Mouse (Mus musculus) bone marrow macrophage, adult 2 months (primary cell): ENCODE data around the gene Pnpo. TPM values are rescaled to one million over a fixed set of nuclear protein-coding genes. Genes with fewer than 3 reads are reported as not detected.
A peak's percentile ranks its signal among the peaks of the same experiment; 100 is the strongest.

ENCODE experiments used
- H3K27ac ChIP-seq: 2 replicates; pipeline ENCODE4 v1.5.1; 2012; ENCODE audit warnings: low read depth, low read length; ENCODE audit not compliant: insufficient read depth
- H3K4me1 ChIP-seq: 2 replicates; pipeline ENCODE4 v1.6.1; 2012; ENCODE audit warnings: low read length; ENCODE audit not compliant: control insufficient read depth, insufficient read depth
- H3K4me3 ChIP-seq: 2 replicates; pipeline ENCODE4 v1.5.1; 2012; ENCODE audit warnings: mild to moderate bottlenecking, low read length, moderate library complexity; ENCODE audit not compliant: insufficient read depth
- CTCF ChIP-seq: IDR thresholded peaks from 2 replicates; pipeline ENCODE4 v1.5.1; 2012; ENCODE audit warnings: low read depth, mild to moderate bottlenecking, low read length, moderate library complexity
- POLR2A ChIP-seq: IDR thresholded peaks from 2 replicates; pipeline ENCODE4 v1.6.1; 2012; ENCODE audit warnings: mild to moderate bottlenecking, low read depth, low read length, borderline replicate concordance
- polyA plus RNA-seq: library from polyadenylated mRNA; stranded (reverse); fragments of >200 nt; gene quantifications from 2 replicates; pipeline ENCODE4 v1.2.4, GENCODE M21; 2012; ENCODE audit not compliant: missing spikeins, insufficient read depth, insufficient read length

The Pnpo gene
- polyA plus RNA-seq, 1 experiment, result 17.5 TPM

DNA sequence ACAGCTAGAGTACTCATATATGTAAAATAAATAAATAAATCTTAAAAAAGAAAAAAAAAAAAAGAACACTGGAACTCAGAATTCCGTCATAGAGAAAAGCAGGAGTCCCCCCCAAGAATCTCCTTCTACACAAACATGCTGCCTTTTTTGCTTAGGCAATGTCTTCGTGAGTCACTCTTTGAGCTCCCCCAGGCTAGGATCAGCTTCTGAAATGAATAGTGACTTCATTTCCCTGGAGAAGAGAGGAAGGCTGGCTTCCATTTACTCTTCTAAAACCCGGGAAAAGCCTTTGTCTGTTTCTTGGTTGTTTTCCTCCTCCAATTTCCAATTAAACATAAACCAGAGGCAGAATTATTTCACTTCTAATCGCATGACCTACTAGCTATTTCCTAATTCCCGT is 29.1 kb upstream of the Pnpo start:
- H3K4me1 ChIP-seq, result peaks cover 76% of the 10 kb centered on the region
- H3K4me3 ChIP-seq, result no peak overlapping the region
- TF ChIP-seq POLR2A, result no peak
- no peak for TF ChIP-seq CTCF
- H3K27ac ChIP-seq, result peak overlapping the region; percentile 24; the same call in 1 of the 2 replicates

DNA sequence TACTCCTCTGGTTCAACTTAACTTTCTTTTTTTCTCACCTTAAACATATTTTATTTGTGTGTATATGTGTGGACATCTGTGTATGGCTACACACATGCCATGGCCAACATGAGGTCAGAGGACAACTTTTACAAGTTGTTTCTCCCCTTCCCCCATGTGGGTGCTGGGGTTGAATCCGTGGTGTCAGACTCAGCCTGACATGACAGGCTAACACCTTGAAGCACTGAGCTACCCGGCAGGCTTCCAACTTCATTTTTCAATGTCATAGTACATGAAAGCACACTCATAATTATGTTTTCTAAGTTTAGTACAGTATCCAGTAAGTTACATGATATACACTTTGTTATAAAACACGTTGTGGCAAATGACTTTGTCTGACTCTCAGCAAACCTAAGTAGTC is 26.6 kb upstream of the Pnpo start:
- no peak overlapping the region for H3K4me3 ChIP-seq
- peaks cover 74% of the 10 kb centered on the region for H3K4me1 ChIP-seq
- TF ChIP-seq CTCF (no peak), POLR2A (no peak)
- no peak overlapping the region for H3K27ac ChIP-seq

DNA sequence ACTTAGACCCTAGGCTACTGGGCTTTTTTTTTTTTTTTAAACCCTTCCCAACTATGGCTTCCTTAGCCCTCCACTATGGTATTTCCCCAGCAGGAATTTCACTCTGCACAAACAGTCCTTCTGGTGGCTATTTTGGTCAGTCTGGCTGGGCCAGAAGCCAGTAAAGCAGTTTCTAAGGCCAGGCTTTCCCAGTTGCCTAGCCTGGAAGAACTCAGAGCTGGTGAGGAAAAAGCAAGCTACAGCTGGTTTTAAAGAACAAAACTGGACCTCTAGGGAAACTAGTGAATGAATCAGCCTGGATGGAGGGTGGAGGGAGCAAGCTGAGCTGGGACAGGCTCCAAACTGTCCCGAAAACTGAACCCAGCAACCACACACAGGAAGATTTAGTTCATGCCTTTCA is 26.0 kb upstream of the Pnpo start:
- Histone ChIP-seq H3K4me1 (peaks cover 74% of the 10 kb centered on the region), H3K27ac (peak overlapping the region; percentile 26), H3K4me3 (no peak overlapping the region)
- TF ChIP-seq CTCF, result no peak
- TF ChIP-seq POLR2A, result no peak

DNA sequence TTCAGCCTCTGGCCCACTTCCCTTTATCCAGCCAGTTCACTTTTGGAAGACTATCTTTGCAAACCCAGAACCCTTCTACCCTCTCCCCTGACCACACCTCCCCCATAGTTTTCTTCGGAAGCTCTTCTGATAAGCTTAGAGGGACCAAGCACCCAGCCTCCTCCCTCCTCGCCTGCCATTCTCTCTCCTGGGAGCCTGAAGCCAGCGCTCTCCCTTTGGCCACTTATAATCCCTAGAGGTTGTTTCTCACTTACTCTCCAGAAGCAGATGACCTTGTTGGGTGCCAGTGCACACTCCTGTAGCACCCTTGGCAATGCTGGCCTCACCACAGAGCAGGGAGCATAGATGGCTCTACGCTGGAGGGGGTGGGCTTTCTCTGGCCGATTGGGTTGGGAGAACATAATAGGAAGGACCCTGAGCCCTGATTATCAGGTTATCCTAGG is 25.5 kb upstream of the Pnpo start:
- Histone ChIP-seq H3K4me3 (no peak overlapping the region), H3K4me1 (peaks cover 70% of the 10 kb centered on the region), H3K27ac (peak overlapping the region; percentile 26)
- TF ChIP-seq POLR2A, result no peak
- TF ChIP-seq CTCF, result no peak

DNA sequence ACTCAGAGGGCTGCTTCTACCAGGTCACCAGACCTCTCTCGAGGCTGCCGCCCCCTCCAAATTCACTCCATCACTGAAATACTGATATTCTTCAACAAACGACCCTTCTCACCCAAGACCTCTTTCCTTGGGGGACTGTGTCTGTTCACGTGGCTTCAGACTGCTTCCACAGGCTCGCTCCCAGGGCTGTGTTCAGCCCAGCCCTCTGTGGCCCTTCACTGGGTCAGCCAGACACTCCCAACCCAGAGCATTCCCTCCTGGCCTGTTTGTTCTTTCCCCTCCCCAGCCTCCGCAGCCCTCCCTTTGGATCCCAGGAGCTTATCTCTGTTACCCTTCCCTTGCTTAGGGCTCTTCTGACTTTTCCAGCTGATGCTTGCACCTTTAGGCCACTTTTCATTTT is 24.7 kb upstream of the Pnpo start:
- Histone ChIP-seq H3K4me3 (no peak overlapping the region), H3K4me1 (peaks cover 61% of the 10 kb centered on the region), H3K27ac (peak overlapping the region; percentile 97)
- TF ChIP-seq CTCF (no peak), POLR2A (no peak)

DNA sequence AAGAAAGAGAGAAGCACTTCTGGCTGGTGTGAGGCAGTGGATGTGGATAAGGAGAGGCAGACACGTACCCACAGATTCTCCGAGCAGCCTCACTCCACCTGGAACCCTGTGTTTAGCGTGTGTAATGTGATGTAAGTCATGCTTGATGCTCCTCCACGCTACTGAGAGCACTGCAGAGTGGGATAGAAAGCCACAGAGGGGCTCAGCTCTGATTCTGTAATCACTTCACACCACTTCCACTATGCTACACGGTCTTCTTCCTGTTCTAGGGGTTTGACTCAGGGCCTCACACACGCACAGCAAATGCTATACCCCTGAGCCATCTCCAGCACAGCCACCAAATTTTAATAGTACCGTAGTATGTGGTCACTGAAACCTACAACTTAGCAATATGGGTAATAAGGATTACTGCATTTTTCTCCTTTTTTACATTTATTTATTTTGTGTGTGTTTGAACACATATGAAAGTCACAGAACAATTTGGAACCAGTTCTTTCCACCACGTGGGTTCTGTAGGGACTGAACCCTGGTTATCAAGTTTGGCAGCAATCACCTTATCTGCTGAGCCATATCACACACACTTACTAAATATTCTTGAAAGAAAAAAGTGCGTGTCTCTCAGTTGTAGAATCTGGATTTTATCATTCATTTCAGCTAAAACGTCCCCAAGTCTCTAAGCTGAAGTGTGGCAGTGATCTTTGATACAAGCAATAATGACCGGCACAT is 23.9 kb upstream of the Pnpo start:
- Histone ChIP-seq H3K4me3 (peak overlapping the region; percentile 67), H3K4me1 (peaks cover 55% of the 10 kb centered on the region), H3K27ac (peak overlapping the region; percentile 97)
- no peak for TF ChIP-seq CTCF
- TF ChIP-seq POLR2A, result no peak

DNA sequence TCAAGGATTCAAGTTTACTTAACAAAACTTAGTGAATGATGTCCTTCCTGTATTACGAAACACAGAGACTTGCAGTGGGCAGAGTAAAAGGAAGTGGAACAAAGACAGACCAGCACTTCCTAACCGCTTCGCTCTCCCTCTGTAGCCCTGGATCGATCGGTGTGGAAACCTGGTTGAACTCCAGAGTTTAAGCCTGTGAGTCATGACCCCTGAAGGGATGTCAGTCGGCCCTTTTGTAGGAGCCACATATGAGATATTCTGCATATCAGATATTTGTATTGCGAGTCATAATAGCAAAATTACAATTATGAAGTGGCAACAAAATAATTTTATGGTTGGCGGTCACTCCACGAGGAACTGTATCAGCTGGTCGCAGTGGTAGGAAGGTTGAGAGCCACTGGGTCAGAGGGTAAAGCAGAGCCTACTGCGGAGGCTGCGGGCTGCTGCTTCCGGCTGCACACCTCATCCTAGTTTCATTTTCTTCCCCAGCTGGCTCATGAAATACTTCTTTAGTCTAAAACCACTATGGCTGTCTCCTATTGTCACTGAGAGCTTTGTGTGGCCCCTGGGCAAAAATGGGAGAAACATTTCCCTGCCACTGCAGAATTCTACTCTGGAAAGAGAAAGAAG is 23.2 kb upstream of the Pnpo start:
- Histone ChIP-seq H3K4me3 (peak overlapping the region; percentile 67), H3K27ac (peak overlapping the region; percentile 97), H3K4me1 (peaks cover 49% of the 10 kb centered on the region)
- no peak for TF ChIP-seq CTCF
- TF ChIP-seq POLR2A, result no peak

DNA sequence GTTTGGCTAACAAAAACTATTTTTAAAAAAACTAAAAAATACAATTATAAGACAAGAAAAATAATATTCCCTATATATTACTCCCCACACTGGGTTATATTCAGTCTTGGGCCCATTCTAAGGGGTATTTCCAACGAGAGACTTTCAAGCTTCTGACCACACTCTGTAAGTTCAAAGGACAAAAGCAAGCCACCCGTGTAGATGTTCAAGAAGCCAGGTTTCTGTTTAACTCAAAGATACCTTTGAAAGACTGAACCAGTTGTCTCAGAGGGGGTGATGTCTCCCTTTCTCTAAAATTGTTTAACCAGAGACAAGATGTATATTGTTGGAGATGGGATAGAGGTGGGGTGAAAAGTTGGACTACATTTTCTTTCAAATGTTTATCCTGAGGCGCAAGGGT is 22.4 kb upstream of the Pnpo start:
- no peak overlapping the region for H3K4me3 ChIP-seq
- peaks cover 42% of the 10 kb centered on the region for H3K4me1 ChIP-seq
- peak overlapping the region; percentile 76 for H3K27ac ChIP-seq
- TF ChIP-seq CTCF (no peak), POLR2A (no peak)

DNA sequence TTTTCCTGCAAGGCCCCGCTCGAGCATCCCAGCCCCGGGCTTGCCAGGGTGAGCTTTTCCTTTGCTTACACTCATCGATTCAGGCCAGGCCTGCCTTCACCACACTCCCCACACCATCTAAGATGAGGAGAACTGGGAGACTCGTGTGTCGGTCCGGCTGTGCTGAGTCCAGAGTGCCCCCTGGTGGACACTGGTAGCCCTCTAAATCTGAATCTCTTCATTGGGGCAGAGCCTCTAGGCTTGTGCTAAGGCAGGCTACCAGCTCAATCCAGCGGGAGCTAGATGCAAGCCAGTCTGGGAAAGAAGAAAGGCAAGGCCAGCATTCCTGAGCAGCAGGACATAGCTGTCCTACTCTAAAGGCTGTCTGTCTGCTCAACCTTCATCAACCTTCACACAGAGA is 19.8 kb upstream of the Pnpo start:
- peaks cover 23% of the 10 kb centered on the region for H3K4me1 ChIP-seq
- peak; percentile 77 for TF ChIP-seq CTCF
- TF ChIP-seq POLR2A, result no peak
- no peak overlapping the region for H3K27ac ChIP-seq
- H3K4me3 ChIP-seq, result no peak overlapping the region

DNA sequence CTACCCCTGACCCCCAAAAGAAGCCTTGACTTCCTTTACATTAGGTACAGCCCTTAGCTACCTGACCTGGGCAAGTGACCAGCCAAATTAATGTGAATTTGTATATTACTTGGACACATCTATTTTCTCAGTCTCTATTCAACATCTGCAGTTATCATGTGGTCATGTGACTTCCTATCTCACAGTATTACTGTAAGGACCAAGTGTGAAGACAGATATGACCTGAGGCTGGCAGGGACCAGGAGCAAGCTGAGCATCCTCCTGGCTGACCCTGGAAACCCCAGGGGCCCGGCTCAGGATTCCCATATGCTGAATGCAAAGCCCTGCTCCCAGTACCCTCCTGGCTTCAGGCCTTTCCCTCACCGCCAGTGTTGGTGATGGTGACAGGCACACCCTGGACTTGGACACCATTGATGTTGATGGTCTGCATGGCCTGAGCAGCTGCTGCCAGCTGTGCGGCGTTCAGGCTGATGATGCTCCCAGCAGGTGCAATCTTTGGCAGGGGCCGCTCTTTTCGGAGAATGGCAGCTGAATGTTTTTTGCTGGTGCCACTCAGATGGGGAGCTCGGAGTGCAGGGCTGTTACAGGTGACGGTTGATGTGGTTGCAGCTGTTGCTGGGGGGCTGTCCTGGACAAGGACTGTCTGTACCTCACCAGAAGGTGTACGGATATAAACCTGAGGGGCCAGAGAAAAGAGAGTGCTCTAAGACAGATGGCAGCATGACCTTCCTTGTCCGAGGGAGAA is 13.4 kb upstream of the Pnpo start:
- no peak for TF ChIP-seq CTCF
- peaks cover 4% of the 10 kb centered on the region for H3K4me1 ChIP-seq
- no peak overlapping the region for H3K4me3 ChIP-seq
- H3K27ac ChIP-seq, result no peak overlapping the region
